Mouse (Mus musculus): ENCODE data around the gene Txnrd1. TPM values are rescaled to one million over a fixed set of nuclear protein-coding genes. Genes with fewer than 3 reads are reported as not detected.

Txnrd1 gene
- polyA plus RNA-seq, 1 experiment = 69.4 TPM

- Histone ChIP-seq H3K36me3 (ENCODE audit: control insufficient read depth, insufficient read depth, low read length) (no peaks in the 10 kb centered on the region), H3K4me1 (ENCODE audit: control insufficient read depth, insufficient read depth, insufficient read length, low read length) (no peaks in the 10 kb centered on the region), H3K27me3 (ENCODE audit: control insufficient read depth, insufficient read depth, low read length) (no peaks in the 10 kb centered on the region), H3K4me3 (ENCODE audit: low read depth, low read length) (no peak overlapping the region), H3K27ac (ENCODE audit: insufficient read depth, low read depth, low read length) (no peak overlapping the region)
- 70% methylated on average over 3 of the region's 3 CpGs for WGBS
- TF ChIP-seq CTCF (IDR thresholded peaks at IDR 0.05; ENCODE audit: extremely low read depth, insufficient read length, insufficient replicate concordance, low read depth, low read length) (peak; percentile 62; the same call in 1 of the 2 replicates), POLR2A (IDR thresholded peaks at IDR 0.05; ENCODE audit: low read depth, low read length) (no peak)
Measured at GRCm38 (mm10) chr10:82910198-82910597, 76.4 kb downstream of the Txnrd1 start.

GRCm38 (mm10) chr10:82913238-82913637 is 79.5 kb downstream of the Txnrd1 start:
- 63% methylated on average over 4 of the region's 4 CpGs for WGBS
- H3K4me3 ChIP-seq (ENCODE audit: low read depth, low read length) = no peak overlapping the region
- no peak for TF ChIP-seq CTCF (IDR thresholded peaks at IDR 0.05; ENCODE audit: extremely low read depth, insufficient read length, insufficient replicate concordance, low read depth, low read length)
- no peak for TF ChIP-seq POLR2A (IDR thresholded peaks at IDR 0.05; ENCODE audit: low read depth, low read length)
- H3K27me3 ChIP-seq (ENCODE audit: control insufficient read depth, insufficient read depth, low read length) = no peaks in the 10 kb centered on the region
- no peaks in the 10 kb centered on the region for H3K36me3 ChIP-seq (ENCODE audit: control insufficient read depth, insufficient read depth, low read length)
- no peaks in the 10 kb centered on the region for H3K4me1 ChIP-seq (ENCODE audit: control insufficient read depth, insufficient read depth, insufficient read length, low read length)
- H3K27ac ChIP-seq (ENCODE audit: insufficient read depth, low read depth, low read length) = no peak overlapping the region

GRCm38 (mm10) chr10:82913772-82914171 is 80.0 kb downstream of the Txnrd1 start:
- 80% methylated on average over 6 of the region's 6 CpGs for WGBS
- H3K36me3 ChIP-seq (ENCODE audit: control insufficient read depth, insufficient read depth, low read length) = no peaks in the 10 kb centered on the region
- no peak overlapping the region for H3K27ac ChIP-seq (ENCODE audit: insufficient read depth, low read depth, low read length)
- no peaks in the 10 kb centered on the region for H3K27me3 ChIP-seq (ENCODE audit: control insufficient read depth, insufficient read depth, low read length)
- no peaks in the 10 kb centered on the region for H3K4me1 ChIP-seq (ENCODE audit: control insufficient read depth, insufficient read depth, insufficient read length, low read length)
- H3K4me3 ChIP-seq (ENCODE audit: low read depth, low read length) = no peak overlapping the region
- TF ChIP-seq POLR2A (IDR thresholded peaks at IDR 0.05; ENCODE audit: low read depth, low read length) = no peak
- TF ChIP-seq CTCF (IDR thresholded peaks at IDR 0.05; ENCODE audit: extremely low read depth, insufficient read length, insufficient replicate concordance, low read depth, low read length) = no peak

- no peaks in the 10 kb centered on the region for H3K36me3 ChIP-seq (ENCODE audit: control insufficient read depth, insufficient read depth, low read length)
- no peak overlapping the region for H3K4me3 ChIP-seq (ENCODE audit: low read depth, low read length)
- TF ChIP-seq POLR2A (IDR thresholded peaks at IDR 0.05; ENCODE audit: low read depth, low read length) (no peak), CTCF (IDR thresholded peaks at IDR 0.05; ENCODE audit: extremely low read depth, insufficient read length, insufficient replicate concordance, low read depth, low read length) (no peak)
- H3K27me3 ChIP-seq (ENCODE audit: control insufficient read depth, insufficient read depth, low read length) = no peaks in the 10 kb centered on the region
- no peaks in the 10 kb centered on the region for H3K4me1 ChIP-seq (ENCODE audit: control insufficient read depth, insufficient read depth, insufficient read length, low read length)
- no peak overlapping the region for H3K27ac ChIP-seq (ENCODE audit: insufficient read depth, low read depth, low read length)
- WGBS = 43% methylated on average over 2 of the region's 2 CpGs
Measured at GRCm38 (mm10) chr10:82918675-82919074, 84.9 kb downstream of the Txnrd1 start.

GRCm38 (mm10) chr10:82919404-82919980 is 85.7 kb downstream of the Txnrd1 start:
- TF ChIP-seq CTCF (IDR thresholded peaks at IDR 0.05; ENCODE audit: extremely low read depth, insufficient read length, insufficient replicate concordance, low read depth, low read length) (no peak), POLR2A (IDR thresholded peaks at IDR 0.05; ENCODE audit: low read depth, low read length) (no peak)
- Histone ChIP-seq H3K36me3 (ENCODE audit: control insufficient read depth, insufficient read depth, low read length) (no peaks in the 10 kb centered on the region), H3K4me1 (ENCODE audit: control insufficient read depth, insufficient read depth, insufficient read length, low read length) (no peaks in the 10 kb centered on the region), H3K27ac (ENCODE audit: insufficient read depth, low read depth, low read length) (no peak overlapping the region), H3K4me3 (ENCODE audit: low read depth, low read length) (no peak overlapping the region), H3K27me3 (ENCODE audit: control insufficient read depth, insufficient read depth, low read length) (no peaks in the 10 kb centered on the region)
- 89% methylated on average over 4 of the region's 4 CpGs for WGBS

GRCm38 (mm10) chr10:82923547-82923946 is 89.8 kb downstream of the Txnrd1 start:
- H3K4me3 ChIP-seq (ENCODE audit: low read depth, low read length) = no peak overlapping the region
- H3K27ac ChIP-seq (ENCODE audit: insufficient read depth, low read depth, low read length) = no peak overlapping the region
- no peaks in the 10 kb centered on the region for H3K36me3 ChIP-seq (ENCODE audit: control insufficient read depth, insufficient read depth, low read length)
- no peaks in the 10 kb centered on the region for H3K4me1 ChIP-seq (ENCODE audit: control insufficient read depth, insufficient read depth, insufficient read length, low read length)
- no peaks in the 10 kb centered on the region for H3K27me3 ChIP-seq (ENCODE audit: control insufficient read depth, insufficient read depth, low read length)
- TF ChIP-seq CTCF (IDR thresholded peaks at IDR 0.05; ENCODE audit: extremely low read depth, insufficient read length, insufficient replicate concordance, low read depth, low read length) (no peak), POLR2A (IDR thresholded peaks at IDR 0.05; ENCODE audit: low read depth, low read length) (no peak)
- WGBS = 67% methylated on average over 3 of the region's 3 CpGs

GRCm38 (mm10) chr10:82924750-82925149 is 91.0 kb downstream of the Txnrd1 start:
- no peak overlapping the region for H3K27ac ChIP-seq (ENCODE audit: insufficient read depth, low read depth, low read length)
- 97% methylated on average over 2 of the region's 2 CpGs for WGBS
- no peaks in the 10 kb centered on the region for H3K36me3 ChIP-seq (ENCODE audit: control insufficient read depth, insufficient read depth, low read length)
- no peak overlapping the region for H3K4me3 ChIP-seq (ENCODE audit: low read depth, low read length)
- no peak for TF ChIP-seq CTCF (IDR thresholded peaks at IDR 0.05; ENCODE audit: extremely low read depth, insufficient read length, insufficient replicate concordance, low read depth, low read length)
- no peak for TF ChIP-seq POLR2A (IDR thresholded peaks at IDR 0.05; ENCODE audit: low read depth, low read length)
- H3K4me1 ChIP-seq (ENCODE audit: control insufficient read depth, insufficient read depth, insufficient read length, low read length) = no peaks in the 10 kb centered on the region
- H3K27me3 ChIP-seq (ENCODE audit: control insufficient read depth, insufficient read depth, low read length) = no peaks in the 10 kb centered on the region

Measured in small intestine, adult 2 months (tissue).